Mouse (Mus musculus) heart, adult 2 months (tissue): ENCODE measurements around the gene Rhof.

Experiments used
- CTCF ChIP-seq: fragments of 200-600 bp; IDR thresholded peaks from 2 replicates; pipeline ENCODE4 v1.8.1; 2022; ENCODE audit warnings: antibody characterized with exemption, mild to moderate bottlenecking, moderate library complexity
- POLR2A ChIP-seq: fragments of 200-500 bp; IDR thresholded peaks from 2 replicates; pipeline ENCODE4 v1.6.1; 2011; ENCODE audit warnings: mild to moderate bottlenecking, low read depth, low read length, control low read depth; ENCODE audit not compliant: insufficient read depth

GRCm38 (mm10) chr5:123080510-123080909 is 52.0 kb downstream of the Rhof start:
- TF ChIP-seq POLR2A = no peak
- TF ChIP-seq CTCF = peak; percentile 29
